Mouse (Mus musculus) forebrain, embryonic 14.5 days (tissue): ENCODE data around the gene Ehd3. TPM values are rescaled to one million over a fixed set of nuclear protein-coding genes. Genes with fewer than 3 reads are reported as not detected.

Experiments used
- ATAC-seq: fragments of 200-750 bp; cut with Nextera tagmentation; 2 replicates; pipeline ENCODE4 v1.8.0; 2017; ENCODE audit warnings: mild to moderate bottlenecking, moderate library complexity
- DNase-seq: peaks from one replicate; pipeline ENCODE4 v3.0.0-alpha.2; 2015; ENCODE audit warnings: low spot score
- H3K27ac ChIP-seq: fragments of 300-500 bp; sonication (generic); 2 replicates; pipeline ENCODE4 v1.5.1; 2014; ENCODE audit warnings: low read depth, mild to moderate bottlenecking, control low read depth, low read length, moderate library complexity
- H3K27me3 ChIP-seq: fragments of 300-500 bp; sonication (generic); replicated peaks from 2 replicates; pipeline ENCODE4 v1.6.1; 2014; ENCODE audit warnings: low read length, control low read depth, mixed read lengths; ENCODE audit not compliant: control insufficient read depth, insufficient read depth
- H3K36me3 ChIP-seq: fragments of 300-500 bp; sonication (generic); 2 replicates; pipeline ENCODE4 v1.6.1; 2014; ENCODE audit warnings: low read length, control low read depth; ENCODE audit not compliant: control insufficient read depth, insufficient read depth
- H3K4me1 ChIP-seq: fragments of 300-500 bp; sonication (generic); 2 replicates; pipeline ENCODE4 v1.6.1; 2014; ENCODE audit warnings: antibody characterized with exemption, low read length, control low read depth; ENCODE audit not compliant: control insufficient read depth, insufficient read depth
- H3K4me2 ChIP-seq: fragments of 300-500 bp; sonication (generic); 2 replicates; pipeline ENCODE4 v1.6.1; 2014; ENCODE audit warnings: mild to moderate bottlenecking, control low read depth, low read length
- H3K4me3 ChIP-seq: fragments of 300-500 bp; sonication (generic); 2 replicates; pipeline ENCODE4 v1.5.1; 2014; ENCODE audit warnings: low read depth, low read length, control low read depth
- H3K9ac ChIP-seq: fragments of 300-500 bp; sonication (generic); 2 replicates; pipeline ENCODE4 v1.6.1; 2014; ENCODE audit warnings: mild to moderate bottlenecking, low read length, control low read depth, moderate library complexity
- H3K9me3 ChIP-seq: fragments of 300-500 bp; sonication (generic); replicated peaks from 2 replicates; pipeline ENCODE4 v1.6.1; 2016; ENCODE audit warnings: low read length, control low read depth, mixed read lengths; ENCODE audit not compliant: control insufficient read depth
- WGBS: fragments of 180-500 bp; shearing (Covaris S2); extraction: QIAGEN DNeasy Blood & Tissue Kit; methylation state at CpG from one replicate; pipeline ENCODE4 v1.1.7; 2014; 5-methylcytosine and 5-hydroxymethylcytosine counted together
- polyA plus RNA-seq: library from polyadenylated mRNA; unstranded; fragments of >200 nt; fragmentation: Nextera tagmentation; extraction: Ambion mirVana; gene quantifications from 2 replicates; pipeline ENCODE4 v1.2.1, GENCODE M21; 2014

Gene Ehd3
- polyA plus RNA-seq, 1 experiment from 2014 or later = 8.4 TPM

DNA sequence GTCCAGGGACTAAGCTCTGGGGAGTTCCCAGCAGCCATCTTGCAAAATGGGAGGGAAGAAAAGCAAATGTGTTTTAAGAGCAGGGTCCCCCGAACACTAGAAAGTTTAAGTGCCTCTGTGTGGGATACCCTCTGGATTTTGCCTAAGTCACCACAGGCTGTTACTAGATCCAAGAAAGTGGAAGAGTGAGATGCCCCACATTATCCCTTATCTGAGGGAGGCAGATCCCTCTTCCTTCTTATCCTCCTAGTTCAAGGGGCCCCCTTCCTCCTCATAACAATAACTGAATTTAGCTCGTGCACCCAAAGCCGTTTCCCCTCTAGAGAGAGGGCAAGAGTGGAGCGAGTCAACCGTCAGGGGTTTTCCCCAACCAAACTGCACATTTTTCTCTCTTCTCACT, 3.3 kb downstream of the Ehd3 start:
- no peak for DNase-seq
- H3K36me3 ChIP-seq = no peaks in the 10 kb centered on the region
- H3K27ac ChIP-seq = no peak overlapping the region
- H3K9me3 ChIP-seq = no peaks in the 10 kb centered on the region
- peaks cover 5% of the 10 kb centered on the region; the same call in 1 of the 2 replicates for H3K4me1 ChIP-seq
- H3K9ac ChIP-seq = no peak overlapping the region
- 95% methylated on average over 5 of the region's 5 CpGs for WGBS
- H3K4me3 ChIP-seq = no peak overlapping the region
- no peak overlapping the region for H3K4me2 ChIP-seq
- no peak for ATAC-seq
- H3K27me3 ChIP-seq = no peaks in the 10 kb centered on the region

GRCm38 (mm10) chr17:73808431-73808830, 4.5 kb downstream of the Ehd3 start:
- H3K36me3 ChIP-seq = no peaks in the 10 kb centered on the region
- no peak overlapping the region for H3K4me2 ChIP-seq
- DNase-seq = no peak
- no peaks in the 10 kb centered on the region for H3K9me3 ChIP-seq
- H3K27ac ChIP-seq = no peak overlapping the region
- no peak for ATAC-seq
- 85% methylated on average over 6 of the region's 6 CpGs for WGBS
- H3K4me1 ChIP-seq = peaks cover 5% of the 10 kb centered on the region; the same call in 1 of the 2 replicates
- H3K27me3 ChIP-seq = no peaks in the 10 kb centered on the region
- H3K9ac ChIP-seq = no peak overlapping the region
- H3K4me3 ChIP-seq = no peak overlapping the region

DNA sequence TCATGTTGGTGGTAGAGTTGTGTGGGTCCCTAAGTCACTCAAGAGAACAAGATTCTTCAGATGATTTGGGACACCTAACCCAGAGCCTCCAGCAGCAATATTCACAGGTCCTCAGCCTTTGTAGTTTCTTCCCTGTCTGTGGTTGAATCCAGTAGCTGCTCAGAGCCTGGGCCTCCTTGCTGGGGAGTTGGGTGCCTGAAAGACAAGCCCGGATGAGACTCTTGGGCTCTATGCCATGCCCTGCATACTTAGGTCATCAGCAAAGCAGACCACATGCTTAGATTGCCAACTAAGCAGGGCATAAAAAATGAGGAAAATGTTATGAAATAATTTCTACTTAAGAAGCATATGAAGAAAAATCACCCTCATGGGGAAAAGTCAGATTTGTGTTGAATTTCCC, 6.9 kb downstream of the Ehd3 start:
- H3K4me1 ChIP-seq = peaks cover 5% of the 10 kb centered on the region; the same call in 1 of the 2 replicates
- no peaks in the 10 kb centered on the region for H3K27me3 ChIP-seq
- H3K36me3 ChIP-seq = no peaks in the 10 kb centered on the region
- no peak overlapping the region for H3K4me2 ChIP-seq
- H3K27ac ChIP-seq = no peak overlapping the region
- no peak for ATAC-seq
- 79% methylated on average over 1 of the region's 1 CpGs for WGBS
- no peaks in the 10 kb centered on the region for H3K9me3 ChIP-seq
- H3K4me3 ChIP-seq = no peak overlapping the region
- no peak for DNase-seq
- H3K9ac ChIP-seq = no peak overlapping the region

DNA sequence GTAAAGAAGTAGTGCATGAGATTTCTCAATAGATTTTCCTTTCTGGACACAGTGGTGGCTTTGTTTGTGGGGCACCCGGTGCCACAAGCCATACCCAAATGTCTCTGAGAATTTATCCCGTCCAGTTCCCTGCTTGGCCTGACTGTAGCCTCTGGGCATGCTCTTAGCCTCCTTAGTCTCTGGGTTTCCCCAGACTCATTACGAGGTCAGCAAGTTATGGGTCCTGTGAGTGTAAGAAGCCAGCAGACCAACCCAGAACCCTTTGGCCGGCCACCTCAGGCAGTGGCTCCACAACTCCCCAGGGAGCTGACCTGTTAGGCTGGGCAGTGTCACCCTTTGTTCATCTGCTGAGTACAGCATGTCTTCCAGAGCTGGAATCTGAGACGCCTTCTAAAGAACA, 7.6 kb downstream of the Ehd3 start:
- Histone ChIP-seq H3K4me1 (no peaks in the 10 kb centered on the region), H3K4me3 (no peak overlapping the region), H3K4me2 (no peak overlapping the region), H3K27me3 (no peaks in the 10 kb centered on the region), H3K9ac (no peak overlapping the region), H3K27ac (no peak overlapping the region), H3K36me3 (no peaks in the 10 kb centered on the region), H3K9me3 (no peaks in the 10 kb centered on the region)
- no peak for DNase-seq
- ATAC-seq = no peak
- 84% methylated on average over 5 of the region's 5 CpGs for WGBS

DNA sequence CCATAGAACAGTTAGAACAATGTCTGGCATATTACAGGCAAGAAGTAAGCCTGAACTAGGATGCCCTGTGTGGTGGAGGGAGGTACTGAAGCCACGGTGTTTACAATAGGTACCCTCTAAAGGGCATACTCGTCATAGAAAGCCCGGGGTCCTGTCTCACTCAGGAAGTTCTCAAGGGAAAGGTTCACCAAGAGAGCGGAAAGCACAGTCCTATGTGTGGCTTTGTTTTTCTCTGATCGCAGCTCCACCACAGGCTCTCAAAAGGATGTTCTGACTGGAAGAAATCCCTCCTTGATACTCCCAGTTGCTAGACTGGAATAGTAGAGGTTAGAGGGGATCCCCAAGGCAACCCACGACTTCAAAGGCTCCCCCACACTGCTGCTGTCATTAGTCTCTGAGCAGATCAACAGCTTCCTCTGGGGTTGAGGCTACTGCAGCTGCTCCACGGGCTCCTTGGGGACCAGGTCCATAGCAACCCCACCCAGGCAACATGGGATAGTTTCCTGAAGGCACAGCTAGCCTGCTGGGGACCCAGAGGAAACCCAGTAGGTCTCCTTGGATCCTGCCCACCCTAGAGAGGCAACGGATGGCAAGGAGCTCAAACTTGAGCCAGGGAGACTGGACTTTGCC, 9.2 kb downstream of the Ehd3 start:
- no peaks in the 10 kb centered on the region for H3K4me1 ChIP-seq
- ATAC-seq = no peak
- H3K27me3 ChIP-seq = no peaks in the 10 kb centered on the region
- WGBS = 81% methylated on average over 8 of the region's 8 CpGs
- no peak overlapping the region for H3K9ac ChIP-seq
- no peak for DNase-seq
- H3K27ac ChIP-seq = no peak overlapping the region
- no peak overlapping the region for H3K4me2 ChIP-seq
- no peaks in the 10 kb centered on the region for H3K9me3 ChIP-seq
- no peaks in the 10 kb centered on the region for H3K36me3 ChIP-seq
- H3K4me3 ChIP-seq = no peak overlapping the region

- no peak for DNase-seq
- no peaks in the 10 kb centered on the region for H3K27me3 ChIP-seq
- 87% methylated on average over 6 of the region's 6 CpGs for WGBS
- ATAC-seq = no peak
- H3K36me3 ChIP-seq = no peaks in the 10 kb centered on the region
- H3K4me2 ChIP-seq = no peak overlapping the region
- no peak overlapping the region for H3K9ac ChIP-seq
- no peak overlapping the region for H3K27ac ChIP-seq
- H3K4me1 ChIP-seq = no peaks in the 10 kb centered on the region
- H3K9me3 ChIP-seq = no peaks in the 10 kb centered on the region
- no peak overlapping the region for H3K4me3 ChIP-seq
These were observed 10.7 kb downstream of the Ehd3 start for GRCm38 (mm10) chr17:73814500-73815190.

- Histone ChIP-seq H3K27me3 (no peaks in the 10 kb centered on the region), H3K36me3 (no peaks in the 10 kb centered on the region), H3K4me3 (no peak overlapping the region), H3K4me2 (no peak overlapping the region), H3K9ac (no peak overlapping the region), H3K4me1 (no peaks in the 10 kb centered on the region), H3K9me3 (no peaks in the 10 kb centered on the region), H3K27ac (no peak overlapping the region)
- 87% methylated on average over 9 of the region's 9 CpGs for WGBS
- ATAC-seq (no peak), DNase-seq (no peak)
These were observed 13.9 kb downstream of the Ehd3 start for GRCm38 (mm10) chr17:73817697-73818380.

DNA sequence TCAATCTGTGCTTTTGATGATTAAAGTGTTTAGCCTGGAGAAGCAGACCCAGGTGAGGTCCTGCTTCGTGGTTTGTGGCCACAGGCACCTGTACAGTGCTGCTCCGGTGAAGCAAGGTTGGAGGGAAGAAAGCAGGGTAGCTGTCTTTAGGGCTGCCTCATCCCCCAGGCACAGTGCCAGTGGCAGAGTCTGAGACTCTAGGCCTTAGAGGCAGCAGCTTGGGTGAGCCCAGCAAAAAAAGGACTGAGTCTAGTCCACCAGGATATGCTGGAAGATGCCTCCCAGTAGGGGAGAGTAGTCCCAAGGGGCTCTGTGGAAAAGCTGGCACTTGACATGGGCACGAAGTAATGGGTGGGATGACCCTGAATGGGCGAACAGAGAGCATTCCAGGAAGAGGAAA, 15.0 kb downstream of the Ehd3 start:
- Histone ChIP-seq H3K27me3 (no peaks in the 10 kb centered on the region), H3K4me2 (no peak overlapping the region), H3K4me1 (no peaks in the 10 kb centered on the region; the same call in 1 of the 2 replicates), H3K27ac (no peak overlapping the region; the same call in 1 of the 2 replicates), H3K4me3 (no peak overlapping the region), H3K36me3 (no peaks in the 10 kb centered on the region), H3K9ac (no peak overlapping the region), H3K9me3 (no peaks in the 10 kb centered on the region)
- DNase-seq (no peak), ATAC-seq (no peak)
- WGBS = 65% methylated on average over 4 of the region's 4 CpGs

DNA sequence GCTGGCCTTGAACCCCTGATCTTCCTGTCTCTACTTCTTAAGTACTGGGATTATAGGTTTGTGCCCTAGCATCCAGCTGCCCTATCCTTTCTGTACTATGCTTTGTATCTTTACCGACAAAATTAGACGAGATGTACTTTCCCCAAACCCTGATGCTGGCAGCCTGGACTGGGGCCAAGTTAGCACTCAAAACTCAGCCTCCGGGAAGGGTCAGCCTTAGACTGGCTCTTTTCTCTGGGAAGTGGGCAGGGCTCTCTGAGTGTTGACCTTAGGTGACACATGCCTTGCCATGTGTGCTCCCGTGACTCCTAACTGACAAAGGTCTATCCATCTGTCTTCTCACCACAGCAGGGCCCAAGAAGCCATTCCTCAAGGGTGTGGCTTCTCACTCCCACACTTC, 16.8 kb downstream of the Ehd3 start:
- H3K36me3 ChIP-seq = no peaks in the 10 kb centered on the region
- ATAC-seq (no peak), DNase-seq (no peak)
- no peaks in the 10 kb centered on the region for H3K9me3 ChIP-seq
- H3K9ac ChIP-seq = no peak overlapping the region
- H3K4me3 ChIP-seq = no peak overlapping the region
- no peaks in the 10 kb centered on the region for H3K27me3 ChIP-seq
- no peak overlapping the region for H3K4me2 ChIP-seq
- no peak overlapping the region for H3K27ac ChIP-seq
- WGBS = 66% methylated on average over 4 of the region's 4 CpGs
- no peaks in the 10 kb centered on the region; the same call in 1 of the 2 replicates for H3K4me1 ChIP-seq
